Mouse (Mus musculus): ENCODE results near the gene Flnb. TPM values are rescaled to one million over a fixed set of nuclear protein-coding genes. Genes with fewer than 3 reads are reported as not detected.

Gene Flnb
- polyA plus RNA-seq, 1 experiment from 2014 or later: 5.4 TPM

GRCm38 (mm10) chr14:7863199-7863598, 45.4 kb downstream of the Flnb start:
- ATAC-seq: no peak

DNA sequence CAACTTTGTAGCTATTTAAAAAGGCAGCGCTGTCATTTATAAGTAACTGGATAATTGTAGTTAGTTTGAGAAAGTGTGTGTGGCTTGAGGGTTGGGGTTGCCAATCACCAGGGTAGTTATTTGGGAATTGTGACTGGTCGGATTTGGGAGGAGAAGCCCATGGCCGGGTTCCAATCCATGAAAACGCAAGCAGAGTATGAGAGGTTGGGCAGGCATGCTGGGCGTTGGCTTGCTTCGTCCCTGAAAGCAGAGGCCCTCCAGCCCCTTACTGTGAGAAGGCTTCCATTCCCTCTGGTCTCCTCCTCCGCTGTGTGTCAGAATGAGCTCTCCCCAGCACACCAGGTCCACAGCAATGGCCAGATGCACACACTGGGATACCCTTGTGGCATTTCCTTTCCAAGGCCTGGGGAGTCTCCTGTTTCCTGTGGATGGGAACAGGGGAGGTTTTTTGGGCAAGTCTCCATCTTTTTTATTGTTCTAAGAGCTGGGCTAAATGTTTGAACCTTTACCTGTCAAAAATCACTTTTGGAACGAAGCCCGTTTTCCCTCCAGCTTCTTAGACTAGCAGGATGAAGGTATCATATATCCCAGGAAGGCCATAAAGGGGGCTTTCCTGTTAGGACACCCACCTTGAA, 46.2 kb downstream of the Flnb start:
- no peak overlapping the region for H3K27ac ChIP-seq (ENCODE audit: low read length)

More at GRCm38 (mm10) chr14:7863199-7863598, 45.4 kb downstream of the Flnb start:
- no peaks in the 10 kb centered on the region for H3K36me3 ChIP-seq (ENCODE audit: insufficient read depth, low read length)
- no peaks in the 10 kb centered on the region; the same call in 1 of the 2 replicates for H3K4me1 ChIP-seq (ENCODE audit: insufficient read depth, low read depth, low read length)
- no peaks in the 10 kb centered on the region for H3K9me3 ChIP-seq (ENCODE audit: low read length)
- no peak overlapping the region for H3K9ac ChIP-seq (replicated peaks; ENCODE audit: low read depth)
- no peak overlapping the region for H3K4me3 ChIP-seq (ENCODE audit: low read depth, low read length)
- TF ChIP-seq EP300 (IDR thresholded peaks at IDR 0.05): no peak
- no peak for TF ChIP-seq CTCF (IDR thresholded peaks at IDR 0.05)
- no peaks in the 10 kb centered on the region for H3K27me3 ChIP-seq (replicated peaks; ENCODE audit: insufficient read depth, low read length)
- H3K4me2 ChIP-seq (replicated peaks; ENCODE audit: low read depth, low read length): no peak overlapping the region
- DNase-seq (ENCODE audit: low spot score): no peak
- 77% methylated on average over 5 of the region's 5 CpGs for WGBS
- H3K27ac ChIP-seq (ENCODE audit: low read length): no peak overlapping the region

GRCm38 (mm10) chr14:7864506-7864899, 46.7 kb downstream of the Flnb start:
- TF ChIP-seq EP300 (IDR thresholded peaks at IDR 0.05) (no peak), CTCF (IDR thresholded peaks at IDR 0.05) (no peak)
- ATAC-seq: no peak
- Histone ChIP-seq H3K27ac (ENCODE audit: low read length) (no peak overlapping the region), H3K27me3 (replicated peaks; ENCODE audit: insufficient read depth, low read length) (no peaks in the 10 kb centered on the region), H3K9ac (replicated peaks; ENCODE audit: low read depth) (no peak overlapping the region), H3K36me3 (ENCODE audit: insufficient read depth, low read length) (0 out of 2 replicates have a peak, but pooled peaks cover 4% of the 10 kb centered on the region), H3K4me2 (replicated peaks; ENCODE audit: low read depth, low read length) (no peak overlapping the region), H3K9me3 (ENCODE audit: low read length) (no peaks in the 10 kb centered on the region), H3K4me1 (ENCODE audit: insufficient read depth, low read depth, low read length) (no peaks in the 10 kb centered on the region; the same call in 1 of the 2 replicates), H3K4me3 (ENCODE audit: low read depth, low read length) (no peak overlapping the region)
- WGBS: 77% methylated on average over 9 of the region's 9 CpGs
- no peak for DNase-seq (ENCODE audit: low spot score)

More for the DNA sequence above, 46.2 kb downstream of the Flnb start:
- Histone ChIP-seq H3K36me3 (ENCODE audit: insufficient read depth, low read length) (0 out of 2 replicates have a peak, but pooled peaks cover 4% of the 10 kb centered on the region), H3K9ac (replicated peaks; ENCODE audit: low read depth) (no peak overlapping the region), H3K4me2 (replicated peaks; ENCODE audit: low read depth, low read length) (no peak overlapping the region), H3K4me1 (ENCODE audit: insufficient read depth, low read depth, low read length) (no peaks in the 10 kb centered on the region; the same call in 1 of the 2 replicates), H3K9me3 (ENCODE audit: low read length) (no peaks in the 10 kb centered on the region), H3K27me3 (replicated peaks; ENCODE audit: insufficient read depth, low read length) (no peaks in the 10 kb centered on the region), H3K4me3 (ENCODE audit: low read depth, low read length) (no peak overlapping the region)
- DNase-seq (ENCODE audit: low spot score) (no peak), ATAC-seq (no peak)
- 55% methylated on average over 9 of the region's 9 CpGs for whole genome bisulfite sequencing
- no peak for TF ChIP-seq EP300 (IDR thresholded peaks at IDR 0.05)
- TF ChIP-seq CTCF (IDR thresholded peaks at IDR 0.05): no peak

DNA sequence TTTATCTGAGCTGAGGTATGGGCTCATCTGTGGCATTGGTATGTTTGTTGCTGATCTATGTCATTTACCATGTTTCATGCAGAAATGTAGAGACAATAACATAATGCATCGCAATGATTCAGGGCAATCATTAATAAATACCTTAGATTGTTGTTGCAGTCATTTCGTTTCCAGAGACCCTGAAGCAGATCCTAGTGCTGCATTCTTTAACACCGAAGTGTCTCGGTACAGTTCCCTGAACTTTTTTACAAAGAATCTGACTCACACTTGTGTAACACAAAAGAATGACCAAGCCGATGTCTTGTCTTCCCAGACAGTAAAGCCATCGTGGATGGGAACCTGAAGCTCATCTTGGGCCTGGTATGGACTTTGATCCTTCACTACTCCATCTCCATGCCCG, 49.5 kb downstream of the Flnb start:
- no peak overlapping the region for H3K4me2 ChIP-seq (replicated peaks; ENCODE audit: low read depth, low read length)
- H3K9ac ChIP-seq (replicated peaks; ENCODE audit: low read depth): no peak overlapping the region
- no peak overlapping the region for H3K4me3 ChIP-seq (ENCODE audit: low read depth, low read length)
- DNase-seq (ENCODE audit: low spot score) (no peak), ATAC-seq (no peak)
- no peaks in the 10 kb centered on the region; the same call in 1 of the 2 replicates for H3K4me1 ChIP-seq (ENCODE audit: insufficient read depth, low read depth, low read length)
- no peak overlapping the region for H3K27ac ChIP-seq (ENCODE audit: low read length)
- H3K36me3 ChIP-seq (ENCODE audit: insufficient read depth, low read length): 0 out of 2 replicates have a peak, but pooled peaks cover 4% of the 10 kb centered on the region
- 93% methylated on average over 7 of the region's 7 CpGs for WGBS
- H3K9me3 ChIP-seq (ENCODE audit: low read length): no peaks in the 10 kb centered on the region
- TF ChIP-seq EP300 (IDR thresholded peaks at IDR 0.05): no peak
- no peak for TF ChIP-seq CTCF (IDR thresholded peaks at IDR 0.05)
- H3K27me3 ChIP-seq (replicated peaks; ENCODE audit: insufficient read depth, low read length): no peaks in the 10 kb centered on the region

GRCm38 (mm10) chr14:7867841-7868240, 50.1 kb downstream of the Flnb start:
- no peak for TF ChIP-seq EP300 (IDR thresholded peaks at IDR 0.05)
- no peak for TF ChIP-seq CTCF (IDR thresholded peaks at IDR 0.05)
- no peak overlapping the region for H3K9ac ChIP-seq (replicated peaks; ENCODE audit: low read depth)
- no peaks in the 10 kb centered on the region for H3K9me3 ChIP-seq (ENCODE audit: low read length)
- H3K36me3 ChIP-seq (ENCODE audit: insufficient read depth, low read length): 0 out of 2 replicates have a peak, but pooled peaks cover 4% of the 10 kb centered on the region
- DNase-seq (ENCODE audit: low spot score): no peak
- no peak overlapping the region for H3K4me3 ChIP-seq (ENCODE audit: low read depth, low read length)
- ATAC-seq: no peak
- no peaks in the 10 kb centered on the region for H3K27me3 ChIP-seq (replicated peaks; ENCODE audit: insufficient read depth, low read length)
- no peak overlapping the region for H3K4me2 ChIP-seq (replicated peaks; ENCODE audit: low read depth, low read length)
- WGBS: 60% methylated on average over 3 of the region's 3 CpGs
- no peak overlapping the region for H3K27ac ChIP-seq (ENCODE audit: low read length)
- H3K4me1 ChIP-seq (ENCODE audit: insufficient read depth, low read depth, low read length): no peaks in the 10 kb centered on the region; the same call in 1 of the 2 replicates

DNA sequence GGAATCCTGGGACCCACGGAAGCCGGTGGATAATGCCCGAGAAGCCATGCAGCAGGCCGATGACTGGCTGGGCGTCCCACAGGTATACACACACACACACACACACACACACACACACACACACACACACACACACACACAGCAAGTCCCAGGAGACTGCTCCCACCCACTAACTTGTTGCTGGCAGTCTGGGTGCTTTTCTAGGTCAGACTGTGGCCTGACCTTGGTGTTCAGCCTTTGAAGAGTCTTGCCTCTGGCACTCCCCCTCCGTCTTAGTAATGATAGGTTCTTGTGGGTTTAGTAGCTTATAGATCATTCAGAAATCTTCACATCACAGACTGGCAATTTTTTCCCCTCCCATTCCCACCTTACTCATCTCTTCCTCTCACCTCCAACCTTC, 52.0 kb downstream of the Flnb start:
- no peak overlapping the region for H3K4me3 ChIP-seq (ENCODE audit: low read depth, low read length)
- H3K9me3 ChIP-seq (ENCODE audit: low read length): no peaks in the 10 kb centered on the region
- 0 out of 2 replicates have a peak, but pooled peaks cover 4% of the 10 kb centered on the region for H3K36me3 ChIP-seq (ENCODE audit: insufficient read depth, low read length)
- H3K9ac ChIP-seq (replicated peaks; ENCODE audit: low read depth): no peak overlapping the region
- no peaks in the 10 kb centered on the region for H3K4me1 ChIP-seq (ENCODE audit: insufficient read depth, low read depth, low read length)
- no peak overlapping the region for H3K4me2 ChIP-seq (replicated peaks; ENCODE audit: low read depth, low read length)
- ATAC-seq (no peak), DNase-seq (ENCODE audit: low spot score) (no peak)
- H3K27me3 ChIP-seq (replicated peaks; ENCODE audit: insufficient read depth, low read length): no peaks in the 10 kb centered on the region
- no peak overlapping the region for H3K27ac ChIP-seq (ENCODE audit: low read length)
- TF ChIP-seq CTCF (IDR thresholded peaks at IDR 0.05) (no peak), EP300 (IDR thresholded peaks at IDR 0.05) (no peak)
- 95% methylated on average over 4 of the region's 6 CpGs for WGBS

Measured in lung, postnatal 0 days (tissue).